Mouse (Mus musculus) forelimb bud, embryonic 11.5 days (tissue): ENCODE data around the gene Gm15130.

Experiments used
- DNase-seq: peaks from one replicate; pipeline ENCODE4 v3.0.0-alpha.2; 2012; ENCODE audit warnings: low read depth, low spot score

Gm15130 gene

GRCm38 (mm10) chr2:111152836-111153235 lies at the start of gene Gm15130:
Gene Gm15130 (minus strand): TSS chr2:111152936.
- DNase-seq: no peak

- DNase-seq: no peak
These were observed 29.3 kb upstream of the Gm15130 start for GRCm38 (mm10) chr2:111182068-111182467.

GRCm38 (mm10) chr2:111135739-111136138 lies 17.0 kb downstream of the Gm15130 start:
- DNase-seq: peak; percentile 16

GRCm38 (mm10) chr2:111105882-111106281 lies 46.9 kb downstream of the Gm15130 start, which contains the start of gene Gm13941:
Gene Gm13941 (minus strand): TSS chr2:111105982.
- no peak for DNase-seq
